25 mouse cellular contexts compared by ENCODE assay signal in the genomic region with DNA sequence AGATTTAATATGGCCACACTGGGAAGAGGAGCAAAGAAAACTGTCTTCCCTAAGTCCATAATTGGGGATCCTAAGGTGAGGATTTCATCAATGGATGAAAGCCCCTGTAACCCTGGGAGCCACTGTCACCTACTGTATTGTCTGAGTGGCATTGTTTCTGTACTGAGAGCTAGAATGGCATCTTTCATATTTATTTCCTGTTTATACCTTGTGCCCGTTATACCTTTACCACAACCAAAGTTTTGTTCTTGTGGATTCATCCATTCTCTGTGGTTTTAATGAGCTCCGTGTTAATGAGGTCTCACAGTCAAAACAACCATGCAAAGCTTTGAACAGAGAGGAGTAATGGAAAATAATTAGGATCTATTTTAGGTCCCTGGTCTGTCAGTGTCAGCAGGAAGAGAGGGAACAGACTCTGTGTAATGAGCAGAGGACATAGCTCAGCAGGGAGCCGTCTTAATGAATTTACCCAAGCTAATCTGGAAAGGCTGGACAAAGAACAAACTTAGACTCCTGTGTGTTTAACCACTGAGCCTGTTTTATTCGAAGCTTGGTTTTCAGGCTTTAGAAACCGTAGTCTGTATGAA. TPM values are rescaled to one million over a fixed set of nuclear protein-coding genes. Genes with fewer than 3 reads are reported as not detected.
DNase-seq lines count a peak whose midpoint lies in the region; ATAC-seq lines count a peak whose summit lies in the region.
"Had no signal": no experiment of that assay in that cellular context is flagged by ENCODE, and none has a peak within 500 bp of the region (broad histone marks: within the 10 kb centered on the region; RNA-seq: fewer than 3 reads in every experiment).

No protein-coding gene starts in this region.

- no peaks in the 10 kb centered on the region for H3K36me3 ChIP-seq in forebrain, embryonic 13.5 days (ENCODE audit: poor library complexity, severe bottlenecking)
- H3K36me3 ChIP-seq: hindbrain, embryonic 15.5 days; kidney, embryonic 15.5 days; limb, embryonic 12.5 days; liver, embryonic 13.5 days; lung, embryonic 15.5 days; midbrain, embryonic 13.5 days; neural tube, embryonic 15.5 days had no signal

- ATAC-seq in frontal cortex, adult (ENCODE audit: low TSS enrichment): peak; percentile 34; the same call in 1 of the 2 replicates
- peak; percentile 94 for ATAC-seq in forebrain, embryonic 13.5 days
- ATAC-seq: intestine, embryonic 16.5 days; midbrain, embryonic 13.5 days had no signal

- H3K27me3 ChIP-seq in forebrain, embryonic 13.5 days: no peaks in the 10 kb centered on the region
- H3K27me3 ChIP-seq: hindbrain, embryonic 15.5 days; kidney, embryonic 15.5 days; limb, embryonic 12.5 days; liver, embryonic 13.5 days; lung, embryonic 15.5 days; midbrain, embryonic 13.5 days; neural tube, embryonic 15.5 days had no signal

- H3K4me2 ChIP-seq in forebrain, embryonic 13.5 days: no peak overlapping the region
- H3K4me2 ChIP-seq: hindbrain, embryonic 15.5 days; kidney, embryonic 15.5 days; limb, embryonic 12.5 days; liver, embryonic 13.5 days; lung, embryonic 15.5 days; midbrain, embryonic 13.5 days; neural tube, embryonic 15.5 days had no signal

- H3K4me1 ChIP-seq in forebrain, embryonic 13.5 days: no peaks in the 10 kb centered on the region
- H3K4me1 ChIP-seq: hindbrain, embryonic 15.5 days; kidney, embryonic 15.5 days; limb, embryonic 12.5 days; liver, embryonic 13.5 days; lung, embryonic 15.5 days; midbrain, embryonic 13.5 days; neural tube, embryonic 15.5 days had no signal

- H3K27ac ChIP-seq in forebrain, embryonic 13.5 days: no peak overlapping the region
- H3K27ac ChIP-seq: heart, adult 2 months; hindbrain, embryonic 15.5 days; kidney, embryonic 15.5 days; limb, embryonic 12.5 days; liver, embryonic 13.5 days; lung, embryonic 15.5 days; macrophage; midbrain, embryonic 13.5 days; neural tube, embryonic 15.5 days had no signal

- H3K4me3 ChIP-seq in forebrain, embryonic 13.5 days: no peak overlapping the region
- H3K4me3 ChIP-seq: heart, adult 2 months; hindbrain, embryonic 15.5 days; kidney, embryonic 15.5 days; limb, embryonic 12.5 days; liver, embryonic 13.5 days; lung, embryonic 15.5 days; midbrain, embryonic 13.5 days; neural tube, embryonic 15.5 days had no signal

- H3K9ac ChIP-seq in forebrain, embryonic 13.5 days: no peak overlapping the region
- H3K9ac ChIP-seq: hindbrain, embryonic 15.5 days; kidney, embryonic 15.5 days; limb, embryonic 12.5 days; liver, embryonic 13.5 days; lung, embryonic 15.5 days; midbrain, embryonic 13.5 days; neural tube, embryonic 15.5 days had no signal

- no peaks in the 10 kb centered on the region for H3K9me3 ChIP-seq in forebrain, embryonic 13.5 days (replicated peaks)
- H3K9me3 ChIP-seq: hindbrain, embryonic 15.5 days; kidney, embryonic 15.5 days; limb, embryonic 12.5 days; liver, embryonic 13.5 days; lung, embryonic 15.5 days; neural tube, embryonic 15.5 days had no signal

- DNase-seq in frontal cortex, postnatal 10 days (ENCODE audit: low spot score in 2 of 2): no peak
- DNase-seq in brain, adult 2 months (ENCODE audit: low read depth, low spot score): peak; percentile 27
- peak; percentile 28 for DNase-seq in retina, postnatal 7 days (ENCODE audit: low read depth, low spot score)
- DNase-seq in T-cell, adult 2 months (ENCODE audit: low spot score): no peak
- no peak for DNase-seq in right cerebral cortex, postnatal 36 days (ENCODE audit: low spot score in 2 of 2)
- DNase-seq: adrenal gland, adult 8-10 months; B cell, adult 2 months; cerebellum, adult 9-11 months; gastrocnemius, postnatal 25 days; heart, adult 2 months; heart, postnatal 36 days; liver, embryonic 13.5 days; thymus, postnatal 25 days had no signal

- 7% methylated on average over 5 of the region's 5 CpGs for WGBS in forebrain, embryonic 13.5 days

RNA-seq across cellular contexts. Expression of a gene that starts 1.7 kb away (rescaled TPM):
- not detected in 2 replicates for polyA plus RNA-seq in forebrain, embryonic 13.5 days (2015; fragmentation: Nextera tagmentation; extraction: Ambion mirVana)
- polyA plus RNA-seq: heart, adult 2 months; heart, embryonic 14.5 days; hindbrain, embryonic 15.5 days; intestine, embryonic 16.5 days; kidney, embryonic 15.5 days; limb, embryonic 12.5 days; liver, embryonic 13.5 days; lung, embryonic 15.5 days; macrophage; midbrain, embryonic 13.5 days; neural tube, embryonic 15.5 days; small intestine, adult 2 months had no signal

RNA-seq across cellular contexts. Expression of a gene that starts 34.0 kb away (rescaled TPM):
- 4.1 and 4.8 TPM in 2 replicates for polyA plus RNA-seq in forebrain, embryonic 13.5 days (2015; fragmentation: Nextera tagmentation; extraction: Ambion mirVana)
- polyA plus RNA-seq: heart, adult 2 months; small intestine, adult 2 months had no signal

RNA-seq across cellular contexts. Expression of a gene that starts 51.3 kb away (rescaled TPM):
- polyA plus RNA-seq in forebrain, embryonic 13.5 days (2015; fragmentation: Nextera tagmentation; extraction: Ambion mirVana): 10.3 and 11.5 TPM in 2 replicates

Comparison
In these comparisons a context has a peak if more than half of its experiments do, and no peak if none do; other contexts are left out.
1. DNase-seq: peak in brain, adult 2 months (single experiment) and retina, postnatal 7 days (single experiment); none in frontal cortex, postnatal 10 days (0 of 2), T-cell, adult 2 months (single experiment) and right cerebral cortex, postnatal 36 days (0 of 2).